Mouse (Mus musculus): ENCODE results near the gene Tenm4. TPM values are rescaled to one million over a fixed set of nuclear protein-coding genes. Genes with fewer than 3 reads are reported as not detected.

The Tenm4 gene
- total and polyA plus RNA-seq, 3 experiments = 9.2 to 15.2 TPM; not detected in 1

GRCm38 (mm10) chr7:96274486-96274885 is 103.4 kb downstream of the Tenm4 start:
- Histone ChIP-seq H3K9ac (ENCODE audit: control insufficient read depth, low read depth, low read length, poor library complexity, severe bottlenecking) (no peak overlapping the region), H3K27ac (ENCODE audit: control insufficient read depth, low read depth, low read length) (no peak overlapping the region), H3K79me2 (ENCODE audit: control insufficient read depth, insufficient read depth, low read length, poor library complexity) (no peaks in the 10 kb centered on the region), H3K9me3 (replicated peaks; ENCODE audit: insufficient read depth, low read length) (no peaks in the 10 kb centered on the region), H3K36me3 (ENCODE audit: control insufficient read depth in 1 of 2, insufficient read depth in 2 of 2, low read length in 2 of 2) (no peaks in the 10 kb centered on the region), H3K4me1 (ENCODE audit: control insufficient read depth in 1 of 2, insufficient read depth in 2 of 2, low read length in 2 of 2) (no peaks in the 10 kb centered on the region), H3K4me3 (ENCODE audit: control insufficient read depth in 1 of 2, insufficient read depth in 1 of 2, low read depth in 2 of 2, low read length in 2 of 2) (no peak overlapping the region), H3K27me3 (ENCODE audit: control insufficient read depth in 1 of 2, insufficient read depth in 2 of 2, low read length in 2 of 2) (no peaks in the 10 kb centered on the region)
- TF ChIP-seq TBP (IDR thresholded peaks at IDR 0.05; ENCODE audit: low read depth, low read length) (no peak), ZC3H11A (IDR thresholded peaks at IDR 0.05; ENCODE audit: low read depth, low read length) (no peak), ZKSCAN1 (IDR thresholded peaks at IDR 0.05; ENCODE audit: low read depth, low read length) (no peak), MYB (IDR thresholded peaks at IDR 0.05; ENCODE audit: low read depth, low read length) (no peak), MAX (IDR thresholded peaks at IDR 0.05; ENCODE audit: low read length) (no peak), CHD2 (IDR thresholded peaks at IDR 0.05; ENCODE audit: low read length) (no peak), TCF12 (IDR thresholded peaks at IDR 0.05; ENCODE audit: low read depth, low read length) (no peak), USF2 (IDR thresholded peaks at IDR 0.05; ENCODE audit: borderline replicate concordance in 1 of 2, insufficient read depth in 1 of 2, low read depth in 1 of 2, low read length in 2 of 2) (no peak), HCFC1 (IDR thresholded peaks at IDR 0.05; ENCODE audit: low read depth, low read length) (no peak), MAZ (IDR thresholded peaks at IDR 0.05; ENCODE audit: low read depth, low read length) (no peak)
- DNase-seq (ENCODE audit: low read depth, low spot score) = no peak

GRCm38 (mm10) chr7:96277550-96277949 is 106.5 kb downstream of the Tenm4 start:
- DNase-seq (ENCODE audit: low read depth, low spot score) = no peak
- TF ChIP-seq MAZ (IDR thresholded peaks at IDR 0.05; ENCODE audit: low read depth, low read length) = no peak
- TF ChIP-seq MEF2A (IDR thresholded peaks at IDR 0.05; ENCODE audit: extremely low read depth, insufficient replicate concordance, low read depth, low read length, poor library complexity, severe bottlenecking) = no peak
- no peak for TF ChIP-seq POLR2AphosphoS2 (IDR thresholded peaks at IDR 0.05; ENCODE audit: low read length)
- TF ChIP-seq ZKSCAN1 (IDR thresholded peaks at IDR 0.05; ENCODE audit: low read depth, low read length) = no peak
- no peak for TF ChIP-seq TBP (IDR thresholded peaks at IDR 0.05; ENCODE audit: low read depth, low read length)

DNA sequence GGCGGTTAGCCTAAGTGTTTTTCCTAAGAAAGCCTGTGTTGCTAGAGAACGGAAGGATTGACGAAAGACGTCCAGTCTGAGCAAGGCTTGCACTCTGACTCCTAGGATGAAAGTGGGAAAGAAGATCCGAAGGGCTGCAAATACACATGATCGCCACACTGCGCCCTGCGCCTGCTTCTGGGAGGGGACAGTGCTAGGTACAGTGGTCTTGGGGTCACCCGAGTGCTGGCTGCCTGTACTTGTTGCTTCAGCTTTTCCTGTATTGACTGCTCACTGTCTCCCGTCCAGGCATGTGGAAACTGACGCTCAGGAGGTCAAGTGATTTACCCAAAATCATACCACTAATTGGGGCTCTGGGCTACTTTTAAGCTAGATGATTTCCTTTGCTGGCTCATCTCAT is 107.3 kb downstream of the Tenm4 start:
- Histone ChIP-seq H3K27ac (ENCODE audit: control insufficient read depth, low read depth, low read length) (no peak overlapping the region), H3K4me1 (ENCODE audit: control insufficient read depth in 1 of 2, insufficient read depth in 2 of 2, low read length in 2 of 2) (no peaks in the 10 kb centered on the region), H3K4me3 (ENCODE audit: control insufficient read depth in 1 of 2, insufficient read depth in 1 of 2, low read depth in 2 of 2, low read length in 2 of 2) (no peak overlapping the region), H3K79me2 (ENCODE audit: control insufficient read depth, insufficient read depth, low read length, poor library complexity) (no peaks in the 10 kb centered on the region), H3K36me3 (ENCODE audit: control insufficient read depth in 1 of 2, insufficient read depth in 2 of 2, low read length in 2 of 2) (no peaks in the 10 kb centered on the region), H3K9me3 (replicated peaks; ENCODE audit: insufficient read depth, low read length) (no peaks in the 10 kb centered on the region), H3K9ac (ENCODE audit: control insufficient read depth, low read depth, low read length, poor library complexity, severe bottlenecking) (no peak overlapping the region), H3K27me3 (ENCODE audit: control insufficient read depth in 1 of 2, insufficient read depth in 2 of 2, low read length in 2 of 2) (no peaks in the 10 kb centered on the region)
- DNase-seq (ENCODE audit: low read depth, low spot score) = no peak
- TF ChIP-seq TAL1 (IDR thresholded peaks at IDR 0.05; ENCODE audit: low read length) (no peak), BHLHE40 (IDR thresholded peaks at IDR 0.05; ENCODE audit: borderline replicate concordance, low read depth, low read length) (no peak), NRF1 (IDR thresholded peaks at IDR 0.05; ENCODE audit: insufficient read depth, low read depth, low read length, poor library complexity, severe bottlenecking) (no peak), TBP (IDR thresholded peaks at IDR 0.05; ENCODE audit: low read depth, low read length) (no peak), NELFE (IDR thresholded peaks at IDR 0.05; ENCODE audit: low read depth, low read length) (no peak), E2F4 (IDR thresholded peaks at IDR 0.05; ENCODE audit: borderline replicate concordance, low read depth, low read length) (no peak), MYB (IDR thresholded peaks at IDR 0.05; ENCODE audit: low read depth, low read length) (no peak)

More at GRCm38 (mm10) chr7:96277550-96277949, 106.5 kb downstream of the Tenm4 start:
- Histone ChIP-seq H3K79me2 (ENCODE audit: control insufficient read depth, insufficient read depth, low read length, poor library complexity) (no peaks in the 10 kb centered on the region), H3K9me3 (replicated peaks; ENCODE audit: insufficient read depth, low read length) (no peaks in the 10 kb centered on the region), H3K36me3 (ENCODE audit: control insufficient read depth in 1 of 2, insufficient read depth in 2 of 2, low read length in 2 of 2) (no peaks in the 10 kb centered on the region), H3K27ac (ENCODE audit: control insufficient read depth, low read depth, low read length) (no peak overlapping the region), H3K4me1 (ENCODE audit: control insufficient read depth in 1 of 2, insufficient read depth in 2 of 2, low read length in 2 of 2) (no peaks in the 10 kb centered on the region), H3K9ac (ENCODE audit: control insufficient read depth, low read depth, low read length, poor library complexity, severe bottlenecking) (no peak overlapping the region), H3K4me3 (ENCODE audit: control insufficient read depth in 1 of 2, insufficient read depth in 1 of 2, low read depth in 2 of 2, low read length in 2 of 2) (no peak overlapping the region), H3K27me3 (ENCODE audit: control insufficient read depth in 1 of 2, insufficient read depth in 2 of 2, low read length in 2 of 2) (no peaks in the 10 kb centered on the region)
